Comparison of ENCODE assay signal across 14 mouse cellular contexts in the genomic region with DNA sequence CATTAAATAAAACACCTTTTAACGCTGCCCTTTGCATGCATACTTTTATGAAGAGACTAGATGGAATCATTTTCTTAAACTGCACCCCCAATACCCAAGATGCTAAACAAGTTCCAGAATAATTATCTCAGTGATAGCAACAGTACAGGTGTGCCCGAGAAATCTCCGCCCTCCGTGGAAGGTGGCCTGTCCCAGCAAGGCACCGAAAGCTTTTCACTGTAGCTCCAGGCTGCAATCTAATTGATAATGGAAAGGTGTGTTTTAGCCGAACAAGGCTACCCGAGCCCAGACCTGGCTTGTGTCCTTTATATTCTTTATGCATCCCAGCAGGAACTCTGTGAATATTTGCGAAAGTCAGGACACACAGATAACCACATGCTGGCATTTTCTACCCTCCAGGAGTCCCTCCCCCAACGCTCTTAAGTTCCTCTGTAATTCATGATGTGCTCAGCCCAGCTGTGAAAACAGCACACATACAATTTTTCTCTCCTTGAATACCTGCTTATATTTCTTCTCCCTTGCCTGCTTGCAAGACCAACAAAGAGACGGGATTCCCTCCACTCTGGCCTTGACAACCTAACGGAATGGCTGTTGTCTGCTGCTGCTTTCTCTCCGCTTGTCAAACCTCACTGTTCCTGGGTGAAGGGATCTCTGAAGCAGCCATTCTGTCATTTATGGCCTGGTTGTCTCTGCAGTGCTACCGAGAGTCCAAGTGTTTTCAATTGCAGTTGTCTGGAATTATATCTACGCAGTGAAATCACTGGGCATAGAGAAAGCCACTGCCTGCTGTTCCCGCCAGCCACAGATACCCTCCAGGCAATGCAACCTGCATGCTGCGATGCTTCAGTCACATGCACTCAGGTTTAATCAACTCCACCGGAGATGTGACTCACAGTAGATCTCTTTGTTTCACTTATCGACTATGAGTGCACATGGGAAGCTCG.
DNase-seq lines count a peak whose midpoint lies in the region; ATAC-seq lines count a peak whose summit lies in the region.
"Had no signal": no experiment of that assay in that cellular context is flagged by ENCODE, and none has a peak within 500 bp of the region (broad histone marks: within the 10 kb centered on the region; RNA-seq: fewer than 3 reads in every experiment).

No protein-coding gene starts in this region.

- H3K4me3 ChIP-seq in embryonic facial prominence, embryonic 10.5 days = no peak overlapping the region
- 0 out of 2 replicates have a peak overlapping the region, but pooled peaks have one; percentile 3 for H3K4me3 ChIP-seq in hindbrain, embryonic 13.5 days
- H3K4me3 ChIP-seq in midbrain, embryonic 13.5 days (replicated peaks) = peak overlapping the region; percentile 6; the same call in 1 of the 2 replicates
- H3K4me3 ChIP-seq: gastrocnemius, adult 2 months had no signal

- no peaks in the 10 kb centered on the region for H3K27me3 ChIP-seq in embryonic facial prominence, embryonic 10.5 days (replicated peaks; ENCODE audit: low read depth, poor library complexity, severe bottlenecking)
- H3K27me3 ChIP-seq in hindbrain, embryonic 13.5 days = no peaks in the 10 kb centered on the region
- no peaks in the 10 kb centered on the region for H3K27me3 ChIP-seq in midbrain, embryonic 13.5 days

- H3K4me2 ChIP-seq in hindbrain, embryonic 13.5 days = peak overlapping the region; percentile 35
- H3K4me2 ChIP-seq in midbrain, embryonic 13.5 days (replicated peaks) = peak overlapping the region; percentile 36

- H3K4me1 ChIP-seq in embryonic facial prominence, embryonic 10.5 days = peaks cover 10% of the 10 kb centered on the region
- H3K4me1 ChIP-seq in hindbrain, embryonic 13.5 days (replicated peaks) = peaks cover 14% of the 10 kb centered on the region
- H3K4me1 ChIP-seq in midbrain, embryonic 13.5 days (replicated peaks) = peaks cover 11% of the 10 kb centered on the region

- H3K27ac ChIP-seq in embryonic facial prominence, embryonic 10.5 days (replicated peaks) = peak overlapping the region; percentile 16
- H3K27ac ChIP-seq in hindbrain, embryonic 13.5 days = peak overlapping the region; percentile 90
- peak overlapping the region; percentile 91 for H3K27ac ChIP-seq in midbrain, embryonic 13.5 days
- H3K27ac ChIP-seq: gastrocnemius, adult 2 months had no signal

- ATAC-seq in hindbrain, embryonic 13.5 days (ENCODE audit: low FRiP score) = peak; percentile 82
- ATAC-seq in midbrain, embryonic 13.5 days = peak; percentile 84
- no peak for ATAC-seq in megakaryocyte progenitor cell, adult 5-6 weeks (replicated peaks; ENCODE audit: poor library complexity)

- H3K9me3 ChIP-seq in embryonic facial prominence, embryonic 10.5 days = no peaks in the 10 kb centered on the region
- no peaks in the 10 kb centered on the region for H3K9me3 ChIP-seq in hindbrain, embryonic 13.5 days
- no peaks in the 10 kb centered on the region for H3K9me3 ChIP-seq in midbrain, embryonic 13.5 days

- H3K36me3 ChIP-seq in embryonic facial prominence, embryonic 10.5 days (replicated peaks) = no peaks in the 10 kb centered on the region
- no peaks in the 10 kb centered on the region for H3K36me3 ChIP-seq in hindbrain, embryonic 13.5 days
- H3K36me3 ChIP-seq in midbrain, embryonic 13.5 days = no peaks in the 10 kb centered on the region

- DNase-seq in R1 (ENCODE audit: low read depth, low spot score) = peak; percentile 72
- DNase-seq in embryonic facial prominence, embryonic 10.5 days (ENCODE audit: low spot score) = peak; percentile 37
- no peak for DNase-seq in spleen, adult 12 weeks (ENCODE audit: low spot score)
- DNase-seq in kidney, adult 9 months = no peak
- no peak for DNase-seq in urinary bladder, postnatal 14 days (ENCODE audit: low spot score)
- DNase-seq: adrenal gland, postnatal 10 days; cerebellum, adult 8-10 months; gastrocnemius, adult 2 months; kidney, postnatal 4 days; lung, adult 18-20 months; spleen, adult 18-20 months had no signal

- WGBS in embryonic facial prominence, embryonic 10.5 days = 25% methylated on average over 19 of the region's 19 CpGs
- 27% methylated on average over 19 of the region's 19 CpGs for WGBS in hindbrain, embryonic 13.5 days
- 30% methylated on average over 19 of the region's 19 CpGs for WGBS in midbrain, embryonic 13.5 days

- peak overlapping the region; percentile 47 for H3K9ac ChIP-seq in hindbrain, embryonic 13.5 days
- peak overlapping the region; percentile 44 for H3K9ac ChIP-seq in midbrain, embryonic 13.5 days (replicated peaks)

Comparison
In these comparisons a context has a peak if more than half of its experiments do, and no peak if none do; other contexts are left out.
1. DNase-seq: peak in R1 (single experiment) and embryonic facial prominence, embryonic 10.5 days (single experiment); none in spleen, adult 12 weeks (single experiment), kidney, adult 9 months (single experiment) and urinary bladder, postnatal 14 days (single experiment).
2. H3K27ac ChIP-seq: peak in every context shown above with its lines; median percentile 91 in midbrain, embryonic 13.5 days; 90 in hindbrain, embryonic 13.5 days; 16 in embryonic facial prominence, embryonic 10.5 days.